Mouse (Mus musculus): ENCODE data around the gene Plekha8. TPM values are rescaled to one million over a fixed set of nuclear protein-coding genes. Genes with fewer than 3 reads are reported as not detected.

The Plekha8 gene
- polyA plus RNA-seq, 1 experiment from 2014 or later, result 4.7 TPM

DNA sequence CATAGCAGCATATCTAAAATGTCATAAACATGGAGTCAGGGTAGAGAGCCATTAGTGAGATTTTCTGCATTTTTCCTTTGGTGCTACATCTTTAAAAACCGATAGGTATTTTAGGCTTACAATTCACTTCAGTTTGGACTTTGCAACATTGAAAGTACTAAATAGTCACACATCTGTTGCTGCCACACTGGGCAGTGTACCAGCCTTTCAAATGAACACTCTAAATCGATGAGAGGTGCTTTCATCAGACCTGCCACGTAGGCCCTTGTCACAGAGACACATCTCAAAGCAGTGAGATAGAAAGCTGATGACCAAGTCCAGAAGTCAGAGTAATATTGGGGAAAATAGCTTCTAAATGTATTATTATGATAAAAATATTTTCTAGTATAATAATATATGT, 33.5 kb downstream of the Plekha8 start:
- Histone ChIP-seq H3K9ac (replicated peaks; ENCODE audit: low read depth) (no peak overlapping the region), H3K36me3 (ENCODE audit: insufficient read depth, low read length) (peaks cover 21% of the 10 kb centered on the region), H3K4me2 (replicated peaks; ENCODE audit: low read depth, low read length) (no peak overlapping the region), H3K27me3 (replicated peaks; ENCODE audit: insufficient read depth, low read length) (no peaks in the 10 kb centered on the region), H3K27ac (ENCODE audit: low read length) (no peak overlapping the region), H3K9me3 (ENCODE audit: low read length) (no peaks in the 10 kb centered on the region), H3K4me3 (ENCODE audit: low read depth, low read length) (no peak overlapping the region), H3K4me1 (ENCODE audit: insufficient read depth, low read depth, low read length) (no peaks in the 10 kb centered on the region)
- DNase-seq (ENCODE audit: low spot score), result no peak
- 84% methylated on average over 3 of the region's 3 CpGs for WGBS
- no peak for TF ChIP-seq EP300 (IDR thresholded peaks at IDR 0.05)
- TF ChIP-seq CTCF (IDR thresholded peaks at IDR 0.05), result no peak
- ATAC-seq, result no peak

DNA sequence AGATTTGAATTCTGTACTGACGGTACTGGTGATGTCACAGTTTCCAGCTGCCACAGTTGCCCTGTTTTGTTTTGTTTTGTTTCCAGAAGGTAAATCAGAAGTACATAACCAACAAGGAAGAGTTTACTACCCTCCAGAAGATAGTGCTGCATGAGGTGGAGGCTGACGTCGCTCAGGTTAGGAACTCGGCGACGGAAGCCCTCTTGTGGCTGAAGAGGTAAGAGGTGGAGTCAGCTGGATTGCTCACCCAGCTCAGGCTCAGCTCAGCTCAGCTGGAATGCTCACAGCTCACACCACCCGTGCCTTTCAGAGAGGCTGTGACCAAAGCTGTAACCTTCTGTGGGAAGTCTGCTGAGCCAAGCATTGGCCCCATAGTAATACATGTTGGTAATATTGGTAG, 34.8 kb downstream of the Plekha8 start:
- no peaks in the 10 kb centered on the region for H3K4me1 ChIP-seq (ENCODE audit: insufficient read depth, low read depth, low read length)
- no peak overlapping the region for H3K4me3 ChIP-seq (ENCODE audit: low read depth, low read length)
- peaks cover 13% of the 10 kb centered on the region for H3K36me3 ChIP-seq (ENCODE audit: insufficient read depth, low read length)
- no peak overlapping the region for H3K27ac ChIP-seq (ENCODE audit: low read length)
- H3K9ac ChIP-seq (replicated peaks; ENCODE audit: low read depth), result no peak overlapping the region
- no peak overlapping the region for H3K4me2 ChIP-seq (replicated peaks; ENCODE audit: low read depth, low read length)
- WGBS, result 28% methylated on average over 7 of the region's 7 CpGs
- no peaks in the 10 kb centered on the region for H3K27me3 ChIP-seq (replicated peaks; ENCODE audit: insufficient read depth, low read length)
- no peaks in the 10 kb centered on the region for H3K9me3 ChIP-seq (ENCODE audit: low read length)
- TF ChIP-seq EP300 (IDR thresholded peaks at IDR 0.05) (no peak), CTCF (IDR thresholded peaks at IDR 0.05) (peak; percentile 64)
- ATAC-seq, result peak; percentile 62; the same call in 1 of the 2 replicates
- peak; percentile 41 for DNase-seq (ENCODE audit: low spot score)

DNA sequence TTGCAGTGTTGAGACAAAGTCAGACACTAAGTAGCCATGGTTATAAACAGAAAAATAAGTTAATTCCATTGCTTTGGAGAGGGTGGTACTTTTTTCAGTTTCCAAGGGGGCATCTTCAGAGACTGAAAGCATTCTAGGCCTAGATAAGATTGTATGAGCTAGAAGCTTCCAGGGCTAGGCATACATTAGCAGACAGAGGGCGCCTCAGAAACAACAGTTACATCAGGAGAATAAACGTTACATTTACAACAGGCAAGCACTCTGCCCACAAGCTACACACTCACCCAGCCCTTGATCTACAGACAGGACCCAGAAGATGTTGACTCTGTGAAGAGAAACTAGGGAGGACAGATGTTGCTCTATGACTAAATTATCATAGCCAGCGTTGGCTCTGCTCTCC, 36.6 kb downstream of the Plekha8 start:
- no peaks in the 10 kb centered on the region for H3K4me1 ChIP-seq (ENCODE audit: insufficient read depth, low read depth, low read length)

DNA sequence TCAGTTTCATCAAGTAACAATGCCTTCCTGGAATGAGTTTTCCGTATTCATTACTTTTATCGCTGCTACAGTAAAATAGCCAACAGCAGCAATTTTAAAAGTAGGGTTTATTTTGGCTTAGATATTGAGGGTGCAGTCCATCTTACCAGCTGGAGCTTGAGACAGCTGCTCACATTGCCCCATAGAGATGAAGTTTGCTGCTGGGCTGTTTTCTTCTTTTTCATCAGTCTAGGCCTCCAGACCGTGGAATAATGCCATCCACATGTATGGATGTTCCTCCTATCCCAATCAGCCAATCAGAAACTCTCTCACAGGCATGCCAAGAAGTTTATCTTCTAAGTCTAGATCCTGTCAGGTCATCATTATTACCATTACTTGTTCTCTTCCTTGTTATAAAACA, 45.0 kb downstream of the Plekha8 start:
- no peaks in the 10 kb centered on the region for H3K36me3 ChIP-seq (ENCODE audit: insufficient read depth, low read length)
- no peak overlapping the region for H3K9ac ChIP-seq (replicated peaks; ENCODE audit: low read depth)
- no peaks in the 10 kb centered on the region for H3K4me1 ChIP-seq (ENCODE audit: insufficient read depth, low read depth, low read length)
- H3K4me2 ChIP-seq (replicated peaks; ENCODE audit: low read depth, low read length), result no peak overlapping the region
- no peak overlapping the region for H3K4me3 ChIP-seq (ENCODE audit: low read depth, low read length)
- H3K27ac ChIP-seq (ENCODE audit: low read length), result no peak overlapping the region
- DNase-seq (ENCODE audit: low spot score), result no peak
- WGBS, result 91% methylated on average over 3 of the region's 3 CpGs
- TF ChIP-seq EP300 (IDR thresholded peaks at IDR 0.05), result no peak
- no peak for TF ChIP-seq CTCF (IDR thresholded peaks at IDR 0.05)
- H3K9me3 ChIP-seq (ENCODE audit: low read length), result no peaks in the 10 kb centered on the region
- ATAC-seq, result no peak
- H3K27me3 ChIP-seq (replicated peaks; ENCODE audit: insufficient read depth, low read length), result no peaks in the 10 kb centered on the region

More for the DNA sequence above, 36.6 kb downstream of the Plekha8 start:
- Histone ChIP-seq H3K36me3 (ENCODE audit: insufficient read depth, low read length) (peaks cover 7% of the 10 kb centered on the region), H3K27ac (ENCODE audit: low read length) (no peak overlapping the region), H3K9me3 (ENCODE audit: low read length) (no peaks in the 10 kb centered on the region), H3K9ac (replicated peaks; ENCODE audit: low read depth) (no peak overlapping the region), H3K4me2 (replicated peaks; ENCODE audit: low read depth, low read length) (no peak overlapping the region), H3K4me3 (ENCODE audit: low read depth, low read length) (no peak overlapping the region), H3K27me3 (replicated peaks; ENCODE audit: insufficient read depth, low read length) (no peaks in the 10 kb centered on the region)
- ATAC-seq (no peak), DNase-seq (ENCODE audit: low spot score) (peak; percentile 38)
- TF ChIP-seq CTCF (IDR thresholded peaks at IDR 0.05) (peak; percentile 60), EP300 (IDR thresholded peaks at IDR 0.05) (no peak)
- 47% methylated on average over 3 of the region's 3 CpGs for WGBS

DNA sequence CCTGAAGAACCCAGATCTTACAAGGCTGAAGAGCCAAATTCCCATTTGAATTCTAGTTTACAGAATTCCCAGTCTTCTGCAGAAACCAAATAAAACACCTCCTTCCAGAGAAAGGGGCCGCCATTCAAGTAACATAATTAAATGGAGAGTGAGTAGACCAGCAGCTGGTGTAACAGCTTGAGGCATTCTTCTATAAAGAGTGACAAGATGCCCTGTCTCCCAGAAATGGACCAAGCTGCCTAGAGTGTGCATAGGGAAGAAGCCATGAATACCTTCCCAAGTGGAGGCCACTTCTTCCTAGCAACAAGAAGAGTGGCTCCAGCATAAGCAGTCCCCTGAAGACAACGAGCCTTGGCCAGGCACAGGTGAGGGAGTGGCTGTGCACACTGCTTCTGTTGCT, 47.0 kb downstream of the Plekha8 start:
- Histone ChIP-seq H3K36me3 (ENCODE audit: insufficient read depth, low read length) (no peaks in the 10 kb centered on the region), H3K4me2 (replicated peaks; ENCODE audit: low read depth, low read length) (no peak overlapping the region), H3K9me3 (ENCODE audit: low read length) (no peaks in the 10 kb centered on the region), H3K9ac (replicated peaks; ENCODE audit: low read depth) (no peak overlapping the region), H3K27ac (ENCODE audit: low read length) (no peak overlapping the region), H3K4me3 (ENCODE audit: low read depth, low read length) (no peak overlapping the region), H3K27me3 (replicated peaks; ENCODE audit: insufficient read depth, low read length) (no peaks in the 10 kb centered on the region), H3K4me1 (ENCODE audit: insufficient read depth, low read depth, low read length) (no peaks in the 10 kb centered on the region)
- WGBS, result 70% methylated on average over 2 of the region's 2 CpGs
- no peak for DNase-seq (ENCODE audit: low spot score)
- no peak for ATAC-seq
- TF ChIP-seq EP300 (IDR thresholded peaks at IDR 0.05), result no peak
- no peak for TF ChIP-seq CTCF (IDR thresholded peaks at IDR 0.05)

DNA sequence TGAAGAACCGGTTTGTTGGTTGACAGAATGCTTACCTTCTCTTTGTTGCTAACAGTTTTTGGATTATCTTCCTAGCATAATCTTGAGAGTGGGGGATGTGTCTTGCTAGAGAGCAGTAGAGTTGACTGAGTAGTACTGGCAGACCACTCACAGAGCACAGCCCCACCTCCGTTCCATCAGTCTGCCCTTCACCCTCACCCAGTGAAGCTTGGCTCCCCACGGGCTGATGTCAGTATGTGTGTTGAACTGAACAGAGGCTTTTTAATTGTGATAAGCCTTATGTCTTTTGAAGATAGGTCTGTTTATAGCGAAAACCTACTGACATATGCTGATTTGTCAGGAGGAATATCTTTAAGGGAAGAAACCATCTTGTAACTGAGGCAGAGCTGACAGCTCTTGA, 48.3 kb downstream of the Plekha8 start:
- DNase-seq (ENCODE audit: low spot score) (no peak), ATAC-seq (no peak)
- 75% methylated on average over 4 of the region's 4 CpGs for WGBS
- H3K9ac ChIP-seq (replicated peaks; ENCODE audit: low read depth), result no peak overlapping the region
- H3K9me3 ChIP-seq (ENCODE audit: low read length), result no peaks in the 10 kb centered on the region
- no peaks in the 10 kb centered on the region for H3K36me3 ChIP-seq (ENCODE audit: insufficient read depth, low read length)
- no peaks in the 10 kb centered on the region for H3K4me1 ChIP-seq (ENCODE audit: insufficient read depth, low read depth, low read length)
- H3K4me2 ChIP-seq (replicated peaks; ENCODE audit: low read depth, low read length), result no peak overlapping the region
- H3K27ac ChIP-seq (ENCODE audit: low read length), result no peak overlapping the region
- H3K27me3 ChIP-seq (replicated peaks; ENCODE audit: insufficient read depth, low read length), result no peaks in the 10 kb centered on the region
- no peak overlapping the region for H3K4me3 ChIP-seq (ENCODE audit: low read depth, low read length)
- TF ChIP-seq EP300 (IDR thresholded peaks at IDR 0.05), result no peak
- TF ChIP-seq CTCF (IDR thresholded peaks at IDR 0.05), result no peak

All from lung, postnatal 0 days (tissue).